Mouse (Mus musculus): Measurements from ENCODE around the gene Paxbp1. TPM values are rescaled to one million over a fixed set of nuclear protein-coding genes. Genes with fewer than 3 reads are reported as not detected.
"Not testable (repeated sequence)": the region's sequence is repeated elsewhere in the genome, so short reads cannot be mapped to it uniquely, and the experiment has no call there.

Gene Paxbp1
- 10 to 100 TPM in 1 of 4 experiments, 1 to 10 TPM in 3; 5.0 to 10.3 (median 6.2) TPM for total RNA-seq (2022)

- peak; percentile 97 to 98 for DNase-seq (ENCODE audit: low spot score in 2 of 2)
These were observed at the start of gene Paxbp1 for GRCm38 (mm10) chr16:91044270-91045182. Gene Paxbp1 (minus strand): TSS chr16:91044543.

DNA sequence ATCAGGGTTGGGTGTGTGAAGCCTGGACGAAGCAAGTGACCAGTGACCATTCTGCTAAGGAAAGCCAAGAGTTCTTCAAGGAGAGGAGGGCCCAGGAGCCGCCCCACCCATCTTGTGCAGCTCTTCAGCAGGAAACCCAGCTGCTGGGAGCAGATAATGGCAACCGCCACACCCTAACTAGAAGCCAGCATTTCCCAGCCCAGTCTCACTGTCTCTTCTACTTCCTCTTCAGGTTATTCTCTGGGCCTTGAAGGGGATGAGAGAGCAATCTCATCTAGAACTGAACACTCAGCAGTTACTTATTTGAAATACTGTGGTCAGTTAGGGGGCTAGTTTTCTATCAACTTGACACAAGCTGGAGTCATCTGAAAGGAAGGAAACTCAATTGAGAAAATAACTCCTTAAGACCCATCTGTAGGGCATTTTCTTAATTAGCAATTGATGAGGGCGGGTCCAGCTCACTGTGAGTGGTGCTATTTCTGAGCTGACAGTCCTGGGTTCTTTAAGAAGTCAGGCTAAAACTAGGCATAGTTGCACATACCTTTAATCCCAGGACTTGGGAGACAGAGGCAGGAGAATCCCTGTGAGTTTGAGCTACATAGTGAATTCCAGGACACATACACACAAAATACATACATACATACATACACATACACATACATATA lies 42.4 kb upstream of the Paxbp1 start:
- DNase-seq (ENCODE audit: low spot score in 2 of 2) = no peak

DNA sequence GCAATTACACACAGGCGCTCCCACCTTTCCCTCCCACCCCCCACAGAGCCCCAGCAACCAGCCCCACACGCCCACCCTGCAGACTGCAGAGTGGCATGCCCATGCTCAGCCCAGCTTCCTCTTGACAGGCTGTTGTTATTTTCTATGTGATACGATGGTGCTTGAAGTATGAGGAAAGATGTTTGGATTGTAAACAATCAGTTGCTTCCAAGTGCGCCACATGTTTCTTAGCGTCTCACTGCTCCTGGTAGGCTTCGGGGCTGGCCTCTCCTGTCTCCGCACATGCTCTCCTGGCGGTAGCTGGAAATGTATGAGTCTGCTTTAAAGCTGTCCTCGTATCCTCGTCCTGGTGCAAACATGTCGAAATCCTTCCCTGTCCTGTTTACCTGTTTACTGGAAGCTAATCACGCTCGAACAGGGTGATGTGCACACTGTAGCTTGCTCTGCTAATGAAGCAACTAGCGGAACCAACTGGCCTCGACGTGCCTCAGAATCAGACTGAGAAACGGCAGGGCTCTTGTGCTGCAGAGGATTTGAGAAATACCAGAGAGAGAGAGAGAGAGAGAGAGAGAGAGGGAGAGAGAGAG lies 41.0 kb upstream of the Paxbp1 start:
- DNase-seq (ENCODE audit: low spot score in 2 of 2) = no peak

- DNase-seq (ENCODE audit: low spot score in 2 of 2) = no peak
These were observed 40.2 kb upstream of the Paxbp1 start for GRCm38 (mm10) chr16:91084307-91085238.

DNA sequence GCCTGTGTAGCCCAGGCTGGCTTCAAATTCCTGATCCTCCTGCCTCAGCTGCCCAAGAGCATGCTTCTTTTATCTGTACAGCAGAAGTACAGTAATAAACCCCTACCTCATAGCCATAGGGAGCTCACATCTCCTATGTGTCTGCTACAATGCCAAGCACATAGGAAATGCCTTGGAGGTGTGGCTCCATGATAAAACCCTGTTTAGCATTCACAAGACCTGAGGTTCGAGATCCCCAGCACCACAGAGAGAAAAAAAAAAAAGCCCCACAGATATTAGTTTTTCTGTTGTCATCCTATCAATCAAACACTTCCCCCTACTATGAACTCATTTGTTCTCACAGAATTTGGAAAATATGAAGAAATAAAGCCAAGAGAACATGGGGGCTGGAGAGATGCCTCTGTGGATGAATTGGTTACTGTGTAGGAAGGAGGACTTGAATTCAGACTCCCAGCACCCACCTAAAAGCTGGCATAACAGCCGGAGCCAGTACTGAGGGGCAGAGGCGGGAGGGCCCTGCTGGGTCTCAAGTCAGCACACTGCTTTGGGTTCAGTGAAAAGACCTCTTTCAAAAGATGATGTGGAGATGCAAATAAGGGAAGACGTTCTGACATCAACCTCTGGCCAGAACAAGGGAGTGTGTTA lies 38.8 kb upstream of the Paxbp1 start:
- DNase-seq (ENCODE audit: low spot score in 2 of 2) = no peak

GRCm38 (mm10) chr16:91081508-91081907 lies 37.2 kb upstream of the Paxbp1 start:
- DNase-seq (ENCODE audit: low spot score in 2 of 2) = peak; percentile 11 to 22

- no peak for DNase-seq (ENCODE audit: low spot score in 2 of 2)
These were observed 31.8 kb upstream of the Paxbp1 start for GRCm38 (mm10) chr16:91076180-91076579.

DNA sequence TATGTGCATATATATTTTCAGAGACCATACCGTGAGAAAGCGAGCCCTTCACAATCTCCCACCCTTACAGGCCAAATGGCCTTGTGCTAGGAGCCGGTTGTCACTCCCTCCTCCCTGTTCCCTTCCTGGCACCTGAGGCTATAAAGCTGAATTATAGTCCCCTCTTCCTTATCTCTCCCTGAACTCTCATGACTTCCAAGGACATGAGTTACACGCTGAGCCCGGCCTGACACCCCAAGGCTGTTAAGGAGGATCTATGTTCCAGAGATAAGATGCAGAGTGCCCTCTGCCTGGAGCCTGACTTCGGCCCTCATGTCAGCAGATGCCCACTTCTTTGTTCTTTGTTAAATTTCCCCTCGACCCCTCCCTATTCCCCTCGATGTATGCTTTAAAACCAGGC lies 31.1 kb upstream of the Paxbp1 start:
- DNase-seq (ENCODE audit: low spot score in 2 of 2) = not testable (repeated sequence)

DNA sequence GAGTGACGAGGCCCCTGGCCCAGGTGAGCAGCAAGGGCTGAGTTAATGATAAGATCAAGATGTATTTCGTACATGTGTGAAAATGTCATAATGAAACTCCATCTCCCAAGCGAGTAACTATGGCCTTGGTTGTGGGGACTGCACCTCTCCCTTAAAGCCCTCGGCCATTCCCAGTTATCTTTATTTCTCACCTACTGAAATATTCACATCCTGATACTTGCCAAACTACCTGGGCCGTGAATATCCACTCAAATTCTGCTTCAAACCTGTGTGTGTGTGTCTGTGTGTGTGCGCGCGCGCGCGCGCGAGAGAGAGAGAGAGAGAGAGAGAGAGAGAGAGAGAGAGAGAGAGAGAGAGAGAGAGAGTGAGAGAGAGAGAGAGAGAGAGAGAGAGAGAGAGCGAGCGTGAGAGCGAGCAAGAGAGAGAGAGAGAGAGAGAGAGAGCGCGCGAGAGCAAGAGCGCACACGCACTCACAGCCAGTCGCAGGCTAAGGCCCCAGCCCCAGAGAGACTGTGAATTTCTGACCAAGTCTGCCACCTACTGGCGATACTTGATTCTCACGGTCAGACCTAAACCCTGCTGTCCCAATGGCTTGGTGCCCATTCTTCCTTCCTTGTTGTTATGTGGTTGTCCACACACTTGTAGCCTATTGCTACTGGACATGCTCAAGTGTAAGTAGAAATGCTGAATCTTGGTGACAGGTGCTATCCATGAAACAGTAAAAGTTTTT lies 29.0 kb upstream of the Paxbp1 start:
- peak; percentile 79 to 80 for DNase-seq (ENCODE audit: low spot score in 2 of 2)

- DNase-seq (ENCODE audit: low spot score in 2 of 2) = no peak
These were observed 27.9 kb upstream of the Paxbp1 start for GRCm38 (mm10) chr16:91072256-91072655.

- no peak for DNase-seq (ENCODE audit: low spot score in 2 of 2)
These were observed 24.6 kb upstream of the Paxbp1 start for GRCm38 (mm10) chr16:91068969-91069368.

GRCm38 (mm10) chr16:91067122-91067521 lies 22.8 kb upstream of the Paxbp1 start:
- DNase-seq (ENCODE audit: low spot score in 2 of 2) = no peak

DNA sequence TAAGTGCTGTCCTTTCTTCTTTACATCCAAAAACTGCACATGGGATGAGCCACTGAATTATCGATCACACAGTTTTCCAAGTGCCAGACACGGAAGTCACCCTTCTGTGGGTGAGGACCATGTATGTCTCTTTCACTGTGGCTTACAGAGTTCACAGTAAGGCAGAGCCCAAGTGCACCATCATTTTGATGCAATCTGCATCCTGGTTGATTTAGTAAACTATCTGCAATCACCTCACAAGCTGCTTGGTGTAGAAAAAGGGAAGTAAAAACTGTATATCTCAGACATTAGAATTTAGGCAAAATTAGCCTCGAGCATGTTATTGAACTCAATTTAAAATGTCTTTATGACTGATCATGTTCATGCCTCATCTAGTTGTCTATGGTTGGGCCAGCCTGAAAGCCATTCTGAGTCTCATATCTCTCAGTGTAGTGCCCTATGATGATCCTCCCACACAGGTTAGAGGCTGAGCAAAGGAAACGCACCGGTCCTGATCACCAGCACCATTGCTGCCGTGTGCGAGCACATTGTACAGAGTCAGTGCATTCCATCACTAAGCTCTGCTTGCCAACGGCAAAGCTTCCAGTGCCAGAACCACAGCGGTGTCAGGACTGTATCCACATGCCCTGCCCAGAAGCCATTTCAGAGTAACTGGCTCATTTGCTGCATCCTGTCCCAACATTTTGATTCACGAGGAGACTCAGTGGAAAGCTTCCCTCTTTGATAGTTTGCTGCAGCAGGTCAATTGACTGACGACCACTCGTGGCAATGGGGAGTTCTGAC lies 20.4 kb upstream of the Paxbp1 start:
- DNase-seq (ENCODE audit: low spot score in 2 of 2) = no peak

- DNase-seq (ENCODE audit: low spot score in 2 of 2) = no peak
These were observed 19.4 kb upstream of the Paxbp1 start for GRCm38 (mm10) chr16:91063786-91064185.

GRCm38 (mm10) chr16:91061531-91062318 lies 17.4 kb upstream of the Paxbp1 start:
- no peak for DNase-seq (ENCODE audit: low spot score in 2 of 2)

DNA sequence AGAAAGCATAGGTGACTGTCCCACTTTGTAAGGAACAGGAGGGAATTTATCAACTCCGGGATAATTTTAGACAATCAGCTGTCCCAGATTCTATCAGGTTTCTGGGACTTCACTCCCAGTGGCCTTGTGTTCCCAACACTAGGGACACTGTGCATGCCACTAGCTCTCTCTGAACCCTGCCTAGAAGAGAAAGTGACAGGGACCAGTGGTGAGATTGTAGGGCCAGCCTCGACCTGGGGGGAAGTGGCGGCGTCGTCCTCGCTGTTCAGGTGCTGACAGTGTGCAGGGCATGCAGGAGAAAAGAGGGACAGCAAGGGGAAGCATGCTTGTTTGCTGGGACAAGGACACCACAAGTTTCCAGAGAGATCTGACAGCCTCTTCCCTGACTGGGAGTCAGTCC lies 13.4 kb upstream of the Paxbp1 start:
- DNase-seq (ENCODE audit: low spot score in 2 of 2) = no peak

DNA sequence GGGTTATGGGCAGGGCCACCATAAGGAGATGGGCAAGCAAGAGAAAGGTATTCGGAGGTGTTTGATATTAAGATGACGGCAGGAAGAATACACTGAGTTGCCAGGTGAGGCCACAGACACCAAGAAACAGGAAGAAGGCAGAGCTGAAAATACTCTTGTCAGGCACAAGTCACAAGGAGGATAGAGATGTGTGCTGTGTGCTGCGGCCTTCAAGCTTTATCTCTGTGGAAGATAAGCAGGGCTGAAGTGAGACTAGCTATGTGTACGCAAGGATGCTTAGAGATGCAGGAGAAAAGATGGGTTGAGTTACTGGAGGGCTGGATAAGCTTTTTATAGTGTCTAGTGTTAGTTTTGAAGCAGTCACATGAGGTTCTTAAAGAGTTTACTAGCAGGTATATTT lies 12.9 kb upstream of the Paxbp1 start:
- no peak for DNase-seq (ENCODE audit: low spot score in 2 of 2)
